Mouse (Mus musculus) kidney, postnatal 25 days (tissue): ENCODE measurements around the gene Tdrkh.

ENCODE experiments used
- DNase-seq, 2 experiments: peaks; one replicate each; pipeline ENCODE4 v3.0.0; 2021; ENCODE audit warnings: mixed read lengths in 2 of 2

Gene Tdrkh

GRCm38 (mm10) chr3:94413031-94413679 lies at the start of gene Tdrkh:
Gene Tdrkh, plus strand, starts transcription at chr3:94413273.
- peak; percentile 94 to 98 for DNase-seq

- DNase-seq: peak; percentile 46 to 74
These were observed 49.6 kb upstream of the Tdrkh start for GRCm38 (mm10) chr3:94363291-94364153.

GRCm38 (mm10) chr3:94364154-94364526 lies 48.9 kb upstream of the Tdrkh start:
- DNase-seq: no peak

DNA sequence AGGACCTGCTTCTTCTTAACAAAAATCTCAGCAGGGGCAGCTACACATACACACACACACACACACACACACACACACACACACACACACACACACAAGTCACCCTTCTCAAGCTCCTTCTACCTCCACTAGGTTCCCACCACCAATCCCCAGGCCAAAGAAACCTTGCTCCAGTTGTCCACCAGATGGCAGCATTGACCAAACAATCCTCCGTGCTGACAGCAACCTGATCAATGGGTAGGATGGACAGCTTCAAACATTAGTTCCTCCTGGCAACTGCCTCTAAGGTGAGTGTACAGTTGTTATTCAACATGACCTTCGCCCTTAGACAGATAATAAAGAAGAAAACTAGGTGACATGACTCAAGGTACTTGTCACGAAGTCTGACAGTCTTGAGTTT lies 46.3 kb upstream of the Tdrkh start:
- DNase-seq: peak; percentile 78 to 80

GRCm38 (mm10) chr3:94367511-94367910 lies 45.6 kb upstream of the Tdrkh start:
- DNase-seq: no peak

- DNase-seq: no peak
These were observed 44.4 kb upstream of the Tdrkh start for GRCm38 (mm10) chr3:94368631-94369030.

- no peak for DNase-seq
These were observed 43.4 kb upstream of the Tdrkh start for GRCm38 (mm10) chr3:94369709-94370108.

DNA sequence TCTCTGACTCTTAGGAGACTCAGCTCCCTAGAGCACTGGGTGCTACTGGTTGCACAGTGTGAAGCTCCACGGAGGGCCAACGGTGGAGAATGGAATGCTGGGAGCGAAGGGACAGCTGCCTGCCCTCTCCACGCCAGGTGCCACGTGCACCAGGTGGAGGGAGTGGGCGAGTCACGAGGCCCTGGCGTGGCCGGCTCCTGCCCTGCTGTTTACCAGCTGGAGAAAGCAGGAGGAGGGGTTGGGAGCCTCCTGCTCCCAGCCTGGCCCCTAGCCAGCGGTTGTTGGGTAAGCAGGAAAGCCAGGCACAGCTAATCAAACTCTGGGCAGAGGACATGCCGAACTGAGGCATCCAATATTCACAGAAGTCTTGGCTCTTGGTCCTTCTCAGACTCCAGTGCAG lies 41.4 kb upstream of the Tdrkh start:
- peak; percentile 96 to 98 for DNase-seq

- DNase-seq: peak in 1 of 2 experiments; percentile 52
These were observed 41.0 kb upstream of the Tdrkh start for GRCm38 (mm10) chr3:94372038-94372437.

- DNase-seq: peak; percentile 77 to 95
These were observed 40.4 kb upstream of the Tdrkh start, which contains the start of gene Rorc for GRCm38 (mm10) chr3:94372641-94373040. Gene Rorc, plus strand, starts transcription at chr3:94372794.

GRCm38 (mm10) chr3:94373090-94373489 lies 40.0 kb upstream of the Tdrkh start:
- peak; percentile 24 to 86 for DNase-seq

GRCm38 (mm10) chr3:94373597-94374011 lies 39.5 kb upstream of the Tdrkh start:
- peak; percentile 65 to 88 for DNase-seq

DNA sequence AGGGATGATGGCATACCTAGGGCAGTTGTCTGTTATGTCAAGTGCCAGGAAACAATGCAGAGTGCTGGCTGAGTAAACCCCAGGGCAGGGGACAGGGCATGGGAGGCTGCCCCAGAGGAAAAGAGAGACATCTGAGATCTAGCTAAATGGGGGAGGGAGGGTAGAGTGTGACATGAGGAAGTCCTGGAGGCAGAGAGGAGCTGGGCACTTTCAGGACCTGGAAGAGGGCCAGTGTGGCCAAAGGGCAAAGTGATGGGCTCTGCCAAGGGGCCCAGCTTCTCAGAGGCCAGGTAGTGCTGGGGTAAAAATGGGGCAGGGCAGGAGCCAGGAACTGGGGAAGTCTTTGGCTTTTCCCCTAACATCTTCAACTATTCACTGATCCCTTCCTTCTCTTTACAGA lies 38.4 kb upstream of the Tdrkh start:
- peak; percentile 82 to 92 for DNase-seq

GRCm38 (mm10) chr3:94375146-94375545 lies 37.9 kb upstream of the Tdrkh start:
- no peak for DNase-seq

DNA sequence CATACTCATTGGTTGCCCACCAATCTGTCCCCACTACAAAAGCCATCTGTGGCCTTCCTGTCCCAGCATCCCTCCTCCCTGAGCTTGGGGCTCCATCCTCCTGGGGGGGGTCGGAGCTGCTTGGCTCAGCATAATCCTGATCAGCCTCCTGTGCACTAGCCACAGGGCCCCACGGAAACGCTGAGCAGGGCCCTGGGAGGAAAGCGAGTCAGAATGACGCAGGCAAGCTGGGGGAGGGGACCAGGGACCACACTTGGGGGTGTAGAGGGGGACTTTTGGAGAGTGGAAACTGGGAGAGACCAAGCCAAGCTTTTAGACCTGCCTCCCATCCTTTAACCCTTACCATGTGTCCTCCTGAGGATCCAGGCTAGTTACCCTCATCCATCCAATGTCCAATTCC lies 37.2 kb upstream of the Tdrkh start:
- no peak for DNase-seq

GRCm38 (mm10) chr3:94377028-94377923 lies 35.8 kb upstream of the Tdrkh start:
- no peak for DNase-seq

- DNase-seq: no peak
These were observed 33.1 kb upstream of the Tdrkh start for GRCm38 (mm10) chr3:94379831-94380510.

- no peak for DNase-seq
These were observed 30.8 kb upstream of the Tdrkh start for GRCm38 (mm10) chr3:94382308-94382707.

- peak; percentile 20 to 55 for DNase-seq
These were observed 29.6 kb upstream of the Tdrkh start for GRCm38 (mm10) chr3:94383476-94383875.

- DNase-seq: no peak
These were observed 26.4 kb upstream of the Tdrkh start for GRCm38 (mm10) chr3:94386671-94387070.

DNA sequence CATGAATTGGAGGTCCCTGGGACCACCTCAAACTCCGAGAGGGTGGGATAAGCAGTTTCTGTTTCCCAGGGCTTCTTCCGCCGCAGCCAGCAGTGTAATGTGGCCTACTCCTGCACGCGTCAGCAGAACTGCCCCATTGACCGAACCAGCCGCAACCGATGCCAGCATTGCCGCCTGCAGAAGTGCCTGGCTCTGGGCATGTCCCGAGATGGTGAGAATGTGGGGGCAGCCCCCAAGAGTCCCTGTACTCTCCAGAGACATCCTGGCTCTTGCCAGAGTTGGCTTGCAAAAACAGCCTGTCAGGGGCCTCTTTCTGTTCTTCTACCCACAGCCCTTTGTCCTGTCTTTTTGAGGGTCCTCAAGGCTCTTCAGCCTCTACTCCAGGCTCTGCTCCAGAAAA lies 25.7 kb upstream of the Tdrkh start:
- no peak for DNase-seq

- DNase-seq: no peak
These were observed 25.0 kb upstream of the Tdrkh start for GRCm38 (mm10) chr3:94388047-94388446.
